Mouse (Mus musculus) Patski (cell line): ENCODE measurements around the gene Lnpep. TPM values are rescaled to one million over a fixed set of nuclear protein-coding genes. Genes with fewer than 3 reads are reported as not detected.
"Not testable (repeated sequence)": the region's sequence is repeated elsewhere in the genome, so short reads cannot be mapped to it uniquely, and the experiment has no call there.

Source experiments
- ATAC-seq: fragments of 100-300 bp; one replicate; pipeline ENCODE4 v1.8.0; 2021
- CTCF ChIA-PET: fragments of 350-600 bp; sonication (Branson Sonifier 250); formaldehyde crosslinking; loops from one replicate; lab custom pipeline; 2022; ENCODE audit warnings: inconsistent platforms; lab: Charles Lee
- POLR2A ChIA-PET: fragments of 350-600 bp; sonication (Branson Sonifier 250); formaldehyde crosslinking; loops from one replicate; lab custom pipeline; 2022; ENCODE audit warnings: antibody characterized with exemption, inconsistent platforms; lab: Charles Lee
- DNase-seq: peaks from one replicate; pipeline ENCODE4 v3.0.0-alpha.2; 2011; ENCODE audit warnings: low read depth, low spot score
- H3K27me3 ChIP-seq: fragments of 371-371 bp; one replicate; pipeline ENCODE4 v1.5.1; 2021
- CTCF ChIP-seq: fragments of 100-300 bp; IDR thresholded peaks from one replicate; pipeline ENCODE4 v1.5.1; 2021
- in situ Hi-C: fragments of 300-500 bp; cut with MboI; formaldehyde crosslinking; loops from 3 replicates; pipeline ENCODE4 v1.11.1; 2018; ENCODE audit warnings: low pct_unique_long_range_greater_than_20kb, mixed read lengths
- polyA plus RNA-seq: library from polyadenylated mRNA; unstranded; gene quantifications from one replicate; pipeline ENCODE4 v1.2.3, GENCODE M21; 2021

Gene Lnpep
- polyA plus RNA-seq, 1 experiment from 2014 or later, result 34.8 TPM

- ChIA-PET CTCF (no interaction called here), POLR2A (no interaction called here)
These were observed 125.6 kb downstream of the Lnpep start for GRCm38 (mm10) chr17:17499278-17499677.

GRCm38 (mm10) chr17:17498848-17499247 is 126.0 kb downstream of the Lnpep start:
- in situ Hi-C loops, result no loop called here
- no peak for TF ChIP-seq CTCF
- ChIA-PET POLR2A (no interaction called here), CTCF (no interaction called here)
- peaks cover 12% of the 10 kb centered on the region for H3K27me3 ChIP-seq
- DNase-seq, result no peak
- no peak for ATAC-seq

More at GRCm38 (mm10) chr17:17499278-17499677, 125.6 kb downstream of the Lnpep start:
- in situ Hi-C loops, result no loop called here
- DNase-seq (no peak), ATAC-seq (no peak)
- TF ChIP-seq CTCF, result no peak
- H3K27me3 ChIP-seq, result peaks cover 11% of the 10 kb centered on the region

GRCm38 (mm10) chr17:17496730-17497129 is 128.1 kb downstream of the Lnpep start:
- peaks cover 12% of the 10 kb centered on the region for H3K27me3 ChIP-seq
- TF ChIP-seq CTCF, result no peak
- in situ Hi-C loops, result no loop called here
- DNase-seq (no peak), ATAC-seq (no peak)
- POLR2A ChIA-PET, result no interaction called here
- CTCF ChIA-PET, result no interaction called here

- DNase-seq, CTCF ChIA-PET, ATAC-seq, in situ Hi-C loops, POLR2A ChIA-PET: not testable (repeated sequence)
- peaks cover 12% of the 10 kb centered on the region for H3K27me3 ChIP-seq
These were observed 128.6 kb downstream of the Lnpep start for GRCm38 (mm10) chr17:17496234-17496633.

- ChIA-PET CTCF (no interaction called here), POLR2A (no interaction called here)
- peaks cover 12% of the 10 kb centered on the region for H3K27me3 ChIP-seq
- in situ Hi-C loops, result no loop called here
- no peak for TF ChIP-seq CTCF
- DNase-seq (no peak), ATAC-seq (no peak)
These were observed 132.7 kb downstream of the Lnpep start for GRCm38 (mm10) chr17:17492116-17492515.

- H3K27me3 ChIP-seq, result peaks cover 14% of the 10 kb centered on the region
- no peak for ATAC-seq
- DNase-seq, result no peak
- CTCF ChIA-PET, result no interaction called here
- POLR2A ChIA-PET, result no interaction called here
- in situ Hi-C loops, result no loop called here
- TF ChIP-seq CTCF, result no peak
These were observed 133.2 kb downstream of the Lnpep start for GRCm38 (mm10) chr17:17491622-17492001.

- in situ Hi-C loops, result no loop called here
- ChIA-PET CTCF (interaction anchor here (0.6 kb wide), 1 partner anchor 1603 kb away, joined by 3 read pairs; no protein-coding TSS in a partner anchor), POLR2A (no interaction called here)
- no peak for DNase-seq
- no peak for ATAC-seq
- H3K27me3 ChIP-seq, result peaks cover 19% of the 10 kb centered on the region
- TF ChIP-seq CTCF, result no peak
These were observed 133.8 kb downstream of the Lnpep start for GRCm38 (mm10) chr17:17490820-17491621.

GRCm38 (mm10) chr17:17485789-17486188 is 139.1 kb downstream of the Lnpep start:
- DNase-seq (no peak), ATAC-seq (no peak)
- in situ Hi-C loops, result no loop called here
- CTCF ChIA-PET, result no interaction called here
- H3K27me3 ChIP-seq, result peaks cover 24% of the 10 kb centered on the region
- no peak for TF ChIP-seq CTCF
- POLR2A ChIA-PET, result no interaction called here

Other genes starting within 250 kb of the Lnpep start
- gene Lix1, start 222.4 kb downstream of the Lnpep start, polyA plus RNA-seq, result not detected
- not detected for gene Vmn2r90, start 78.7 kb upstream of the Lnpep start, polyA plus RNA-seq
- gene Spaca6, start 202.1 kb upstream of the Lnpep start, polyA plus RNA-seq, result 34.8 TPM
- 0.27 TPM for gene Has1, start 230.2 kb upstream of the Lnpep start, polyA plus RNA-seq